Mouse (Mus musculus) spleen, adult 2 months (tissue): Measurements from ENCODE around the gene H2-DMa.

Source experiments
- CTCF ChIP-seq: fragments of 200-500 bp; IDR thresholded peaks from 2 replicates; pipeline ENCODE4 v1.5.1; 2011; ENCODE audit warnings: mild to moderate bottlenecking, inconsistent platforms; ENCODE audit not compliant: insufficient read depth, insufficient read length, insufficient replicate concordance; ENCODE audit errors: extremely low read depth
- POLR2A ChIP-seq: fragments of 200-500 bp; IDR thresholded peaks from 2 replicates; pipeline ENCODE4 v1.6.1; 2011; ENCODE audit warnings: low read depth, low read length, inconsistent platforms

- TF ChIP-seq POLR2A: no peak
- no peak for TF ChIP-seq CTCF
Measured at GRCm38 (mm10) chr17:34124649-34125048, 5.3 kb downstream of the H2-DMa start.
